Mouse (Mus musculus) ES-Bruce4 (cell line): ENCODE results near the gene Taf5l.

Source experiments
- CTCF ChIP-seq: IDR thresholded peaks from one replicate; pipeline ENCODE4 v1.8.1; 2011; ENCODE audit warnings: low read depth, low read length
- EP300 ChIP-seq: IDR thresholded peaks from 2 replicates; pipeline ENCODE4 v1.6.1; 2011; ENCODE audit warnings: low read depth, low read length; ENCODE audit not compliant: insufficient read depth
- POLR2A ChIP-seq: IDR thresholded peaks from one replicate; pipeline ENCODE4 v1.8.1; 2011; ENCODE audit warnings: low read length; ENCODE audit not compliant: insufficient read depth

DNA sequence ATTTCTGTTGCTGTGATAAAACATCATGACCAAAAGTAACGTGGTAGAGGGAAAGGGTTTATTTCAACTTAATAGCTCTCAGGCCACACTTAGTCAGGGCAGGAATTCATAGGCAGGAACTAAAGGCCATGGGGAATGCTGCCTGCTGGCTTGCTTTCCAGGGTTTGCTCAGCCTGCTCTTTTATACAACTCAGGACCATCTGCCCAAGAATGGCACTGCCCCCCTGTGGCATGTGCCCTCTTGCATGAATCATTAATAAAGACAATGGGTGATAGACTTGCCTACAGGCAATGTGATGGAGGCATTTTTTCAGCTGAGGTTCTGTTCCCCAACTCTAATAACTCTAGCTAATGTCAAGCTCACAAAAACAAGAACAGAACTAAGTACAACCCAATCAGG, 21.0 kb upstream of the Taf5l start:
- TF ChIP-seq CTCF = no peak
- TF ChIP-seq POLR2A = no peak
- no peak for TF ChIP-seq EP300
